Mouse (Mus musculus): ENCODE results near the gene Jpt1. TPM values are rescaled to one million over a fixed set of nuclear protein-coding genes. Genes with fewer than 3 reads are reported as not detected.

The Jpt1 gene
- polyA plus RNA-seq, 1 experiment from 2014 or later = 954 TPM

GRCm38 (mm10) chr11:115448075-115448474 is 66.1 kb downstream of the Jpt1 start:
- Histone ChIP-seq H3K4me3 (ENCODE audit: low read depth, low read length) (no peak overlapping the region), H3K4me1 (ENCODE audit: control insufficient read depth, insufficient read depth, low read length) (no peaks in the 10 kb centered on the region), H3K4me2 (no peak overlapping the region), H3K36me3 (ENCODE audit: control insufficient read depth, insufficient read depth, low read length) (no peaks in the 10 kb centered on the region), H3K9ac (ENCODE audit: low read length) (no peak overlapping the region), H3K27ac (ENCODE audit: low read depth, low read length) (no peak overlapping the region), H3K9me3 (ENCODE audit: control insufficient read depth, low read length) (no peaks in the 10 kb centered on the region), H3K27me3 (ENCODE audit: control insufficient read depth, insufficient read depth, low read length) (no peaks in the 10 kb centered on the region)
- no peak for DNase-seq (ENCODE audit: low spot score, missing footprints)
- no peak for ATAC-seq (ENCODE audit: low FRiP score)
- 83% methylated on average over 16 of the region's 16 CpGs for WGBS

Small RNAs within 50 kb of the gene (microRNA-seq; reads per million reads assigned to microRNA genes)
- gene Mir3968 = 0.76 reads per million

Other genes with a start within 250 kb of the Jpt1 start
- gene Grin2c, start 247.1 kb downstream of the Jpt1 start, polyA plus RNA-seq (2014; fragmentation: Nextera tagmentation; extraction: Ambion mirVana) = 0.04 and 0.18 TPM in 2 replicates
- 11.2 and 12.7 TPM in 2 replicates for gene Fdxr, start 237.3 kb downstream of the Jpt1 start, polyA plus RNA-seq (2014; fragmentation: Nextera tagmentation; extraction: Ambion mirVana)
- 0.23 and 0.28 TPM in 2 replicates for gene Fads6, start 216.7 kb downstream of the Jpt1 start, polyA plus RNA-seq (2014; fragmentation: Nextera tagmentation; extraction: Ambion mirVana)
- not detected in 2 replicates for gene Otop2, start 207.2 kb downstream of the Jpt1 start, polyA plus RNA-seq (2014; fragmentation: Nextera tagmentation; extraction: Ambion mirVana)
- 0.08 TPM in 1 of 2 replicates, not detected in the other for gene Ush1g, start 192.3 kb downstream of the Jpt1 start, polyA plus RNA-seq (2014; fragmentation: Nextera tagmentation; extraction: Ambion mirVana)
- 0.18 and 0.34 TPM in 2 replicates for gene Otop3, start 179.7 kb downstream of the Jpt1 start, polyA plus RNA-seq (2014; fragmentation: Nextera tagmentation; extraction: Ambion mirVana)
- 17.8 and 18.3 TPM in 2 replicates for gene Hid1, start 146.6 kb downstream of the Jpt1 start, polyA plus RNA-seq (2014; fragmentation: Nextera tagmentation; extraction: Ambion mirVana)
- 20.6 and 20.9 TPM in 2 replicates for gene Cdr2l, start 132.5 kb downstream of the Jpt1 start, polyA plus RNA-seq (2014; fragmentation: Nextera tagmentation; extraction: Ambion mirVana)
- 268 and 278 TPM in 2 replicates for gene Mrpl58, start 110.6 kb downstream of the Jpt1 start, polyA plus RNA-seq (2014; fragmentation: Nextera tagmentation; extraction: Ambion mirVana)
- gene Atp5h, start 94.4 kb downstream of the Jpt1 start, polyA plus RNA-seq (2014; fragmentation: Nextera tagmentation; extraction: Ambion mirVana) = 886 and 917 TPM in 2 replicates
- gene Kctd2, start 94.3 kb downstream of the Jpt1 start, polyA plus RNA-seq (2014; fragmentation: Nextera tagmentation; extraction: Ambion mirVana) = 21.6 and 24.0 TPM in 2 replicates
- gene Trim80, start 73.8 kb downstream of the Jpt1 start, polyA plus RNA-seq (2014; fragmentation: Nextera tagmentation; extraction: Ambion mirVana) = not detected in 2 replicates
- gene Slc16a5, start 51.9 kb downstream of the Jpt1 start, polyA plus RNA-seq (2014; fragmentation: Nextera tagmentation; extraction: Ambion mirVana) = 0.14 TPM in 1 of 2 replicates, not detected in the other
- gene Armc7, start 38.7 kb downstream of the Jpt1 start, polyA plus RNA-seq (2014; fragmentation: Nextera tagmentation; extraction: Ambion mirVana) = 7.7 and 7.8 TPM in 2 replicates
- 68.3 and 69.8 TPM in 2 replicates for gene Nt5c, start 22.5 kb downstream of the Jpt1 start, polyA plus RNA-seq (2014; fragmentation: Nextera tagmentation; extraction: Ambion mirVana)
- 1,615 and 1,739 TPM in 2 replicates for gene Sumo2, start 21.9 kb upstream of the Jpt1 start, polyA plus RNA-seq (2014; fragmentation: Nextera tagmentation; extraction: Ambion mirVana)
- 195 and 197 TPM in 2 replicates for gene Nup85, start 50.0 kb upstream of the Jpt1 start, polyA plus RNA-seq (2014; fragmentation: Nextera tagmentation; extraction: Ambion mirVana)
- gene Mrps7, start 89.5 kb upstream of the Jpt1 start, polyA plus RNA-seq (2014; fragmentation: Nextera tagmentation; extraction: Ambion mirVana) = 105 TPM in 2 replicates
- gene Gga3, start 89.7 kb upstream of the Jpt1 start, polyA plus RNA-seq (2014; fragmentation: Nextera tagmentation; extraction: Ambion mirVana) = 18.7 and 25.1 TPM in 2 replicates
- 14.0 and 16.4 TPM in 2 replicates for gene Mif4gd, start 98.6 kb upstream of the Jpt1 start, polyA plus RNA-seq (2014; fragmentation: Nextera tagmentation; extraction: Ambion mirVana)
- 20.3 and 24.0 TPM in 2 replicates for gene Slc25a19, start 113.9 kb upstream of the Jpt1 start, polyA plus RNA-seq (2014; fragmentation: Nextera tagmentation; extraction: Ambion mirVana)
- 74.3 and 77.7 TPM in 2 replicates for gene Grb2, start 194.2 kb upstream of the Jpt1 start, polyA plus RNA-seq (2014; fragmentation: Nextera tagmentation; extraction: Ambion mirVana)